Mouse (Mus musculus): ENCODE results near the gene Atp7b. TPM values are rescaled to one million over a fixed set of nuclear protein-coding genes. Genes with fewer than 3 reads are reported as not detected.

The Atp7b gene
- total and polyA plus RNA-seq, 2 experiments from 2014 or later = 2.4 to 6.3 TPM

DNA sequence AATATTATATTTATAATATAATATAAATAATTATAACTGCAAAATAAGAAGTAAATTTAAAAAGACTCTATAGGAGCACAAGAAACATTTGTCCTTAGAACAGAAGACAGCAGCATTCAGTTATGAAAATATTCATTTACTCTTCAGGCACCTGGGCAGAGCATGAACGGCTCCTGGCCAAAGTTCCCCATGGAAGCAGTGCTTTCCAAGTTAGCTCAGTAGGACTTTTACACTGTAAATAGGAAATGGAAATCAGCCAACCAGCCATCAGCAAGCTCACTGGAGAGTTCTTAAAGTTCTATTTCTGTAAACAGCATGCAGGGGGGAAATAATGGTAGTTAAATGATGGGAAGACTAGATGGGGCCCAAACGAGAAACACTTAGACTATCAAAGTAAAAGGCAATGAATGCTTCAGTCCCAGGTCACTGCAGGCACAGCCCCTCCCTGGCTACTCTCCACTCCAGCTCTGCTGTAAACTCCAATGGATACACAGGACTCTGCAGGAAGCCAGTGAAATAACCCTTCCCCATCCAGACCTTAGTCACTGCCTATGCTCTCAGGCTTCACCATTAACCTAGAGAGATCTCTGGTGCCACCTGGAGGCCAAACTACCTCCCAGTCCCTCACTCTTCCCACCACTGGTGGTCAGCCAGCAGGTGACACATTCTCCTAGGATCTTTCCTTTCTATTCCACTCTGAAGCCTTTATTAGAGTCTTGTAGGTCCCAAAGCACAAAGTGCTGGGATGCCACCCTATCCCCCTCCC, 12.2 kb downstream of the Atp7b start:
- Histone ChIP-seq H3K9ac (replicated peaks; ENCODE audit: low read length) (no peak overlapping the region), H3K9me3 (ENCODE audit: low read length) (no peaks in the 10 kb centered on the region), H3K27ac (no peak overlapping the region), H3K4me3 (ENCODE audit: low read length) (no peak overlapping the region), H3K4me1 (ENCODE audit: insufficient read depth, low read length) (no peaks in the 10 kb centered on the region), H3K36me3 (ENCODE audit: insufficient read depth, low read length) (no peaks in the 10 kb centered on the region), H3K4me2 (ENCODE audit: low read depth, low read length) (no peak overlapping the region), H3K27me3 (ENCODE audit: insufficient read depth, low read length) (no peaks in the 10 kb centered on the region)
- TF ChIP-seq CTCF (IDR thresholded peaks at IDR 0.05; ENCODE audit: low read depth) = peak; percentile 71
- ATAC-seq = peak; percentile 84
- peak; percentile 67 for DNase-seq (ENCODE audit: low spot score)
- WGBS = 43% methylated on average over 2 of the region's 2 CpGs

DNA sequence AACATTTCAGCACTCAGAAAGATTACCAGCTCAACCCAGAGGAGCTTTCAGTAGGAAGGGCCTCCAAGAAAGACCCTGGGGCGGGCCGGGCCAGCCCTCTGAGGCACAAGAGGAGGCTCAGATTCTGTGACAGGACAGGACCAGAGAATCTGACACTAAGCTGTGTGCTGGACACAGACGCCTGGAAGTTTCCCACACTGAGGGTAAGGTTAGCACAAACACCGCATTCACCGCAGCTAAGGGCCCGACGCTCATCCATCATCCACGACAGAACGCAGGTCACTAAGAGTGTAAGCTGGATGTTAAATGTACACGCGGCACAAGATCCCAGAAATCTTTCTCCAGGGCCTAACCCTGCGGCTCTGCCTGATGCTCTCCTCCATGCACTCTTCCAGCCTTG, 16.4 kb downstream of the Atp7b start:
- no peak for DNase-seq (ENCODE audit: low spot score)
- Histone ChIP-seq H3K4me1 (ENCODE audit: insufficient read depth, low read length) (no peaks in the 10 kb centered on the region; the same call in 1 of the 2 replicates), H3K27ac (no peak overlapping the region), H3K27me3 (ENCODE audit: insufficient read depth, low read length) (no peaks in the 10 kb centered on the region), H3K4me2 (ENCODE audit: low read depth, low read length) (no peak overlapping the region), H3K36me3 (ENCODE audit: insufficient read depth, low read length) (no peaks in the 10 kb centered on the region), H3K9ac (replicated peaks; ENCODE audit: low read length) (no peak overlapping the region), H3K9me3 (ENCODE audit: low read length) (no peaks in the 10 kb centered on the region), H3K4me3 (ENCODE audit: low read length) (no peak overlapping the region)
- 58% methylated on average over 12 of the region's 12 CpGs for WGBS
- TF ChIP-seq CTCF (IDR thresholded peaks at IDR 0.05; ENCODE audit: low read depth) = no peak
- ATAC-seq = no peak

DNA sequence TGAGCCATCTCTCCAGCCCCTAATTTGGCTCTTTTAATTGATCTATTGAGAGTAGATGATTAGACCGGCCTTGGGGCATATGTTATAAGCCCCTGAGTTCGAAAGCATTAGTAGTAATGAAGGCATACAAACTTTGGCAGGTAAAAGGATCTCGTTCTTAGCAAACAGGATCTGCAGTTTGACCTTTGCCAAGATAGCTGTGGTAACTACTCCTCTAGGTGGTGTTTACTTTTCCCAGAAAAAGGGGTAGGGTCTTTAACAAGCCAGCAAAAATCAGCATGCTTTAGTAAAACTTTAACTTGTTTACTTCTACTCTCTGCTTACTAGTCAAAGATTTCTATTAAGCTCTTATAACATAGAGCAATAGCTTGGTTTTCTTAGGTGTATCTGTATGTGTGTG, 17.6 kb downstream of the Atp7b start:
- Histone ChIP-seq H3K4me1 (ENCODE audit: insufficient read depth, low read length) (no peaks in the 10 kb centered on the region; the same call in 1 of the 2 replicates), H3K9ac (replicated peaks; ENCODE audit: low read length) (no peak overlapping the region), H3K4me2 (ENCODE audit: low read depth, low read length) (no peak overlapping the region), H3K36me3 (ENCODE audit: insufficient read depth, low read length) (no peaks in the 10 kb centered on the region), H3K9me3 (ENCODE audit: low read length) (no peaks in the 10 kb centered on the region), H3K4me3 (ENCODE audit: low read length) (no peak overlapping the region), H3K27ac (no peak overlapping the region), H3K27me3 (ENCODE audit: insufficient read depth, low read length) (no peaks in the 10 kb centered on the region)
- no peak for DNase-seq (ENCODE audit: low spot score)
- WGBS = 90% methylated on average over 3 of the region's 3 CpGs
- no peak for TF ChIP-seq CTCF (IDR thresholded peaks at IDR 0.05; ENCODE audit: low read depth)
- no peak for ATAC-seq

GRCm38 (mm10) chr8:22040153-22040509, 20.0 kb downstream of the Atp7b start:
- 30% methylated on average over 6 of the region's 6 CpGs for WGBS
- Histone ChIP-seq H3K27ac (peak overlapping the region; percentile 72; the same call in 1 of the 2 replicates), H3K9me3 (ENCODE audit: low read length) (no peaks in the 10 kb centered on the region), H3K36me3 (ENCODE audit: insufficient read depth, low read length) (no peaks in the 10 kb centered on the region), H3K9ac (replicated peaks; ENCODE audit: low read length) (no peak overlapping the region), H3K4me3 (ENCODE audit: low read length) (no peak overlapping the region), H3K27me3 (ENCODE audit: insufficient read depth, low read length) (no peaks in the 10 kb centered on the region), H3K4me1 (ENCODE audit: insufficient read depth, low read length) (no peaks in the 10 kb centered on the region; the same call in 1 of the 2 replicates), H3K4me2 (ENCODE audit: low read depth, low read length) (no peak overlapping the region)
- ATAC-seq (peak; percentile 63), DNase-seq (ENCODE audit: low spot score) (peak; percentile 32)
- TF ChIP-seq CTCF (IDR thresholded peaks at IDR 0.05; ENCODE audit: low read depth) = no peak

DNA sequence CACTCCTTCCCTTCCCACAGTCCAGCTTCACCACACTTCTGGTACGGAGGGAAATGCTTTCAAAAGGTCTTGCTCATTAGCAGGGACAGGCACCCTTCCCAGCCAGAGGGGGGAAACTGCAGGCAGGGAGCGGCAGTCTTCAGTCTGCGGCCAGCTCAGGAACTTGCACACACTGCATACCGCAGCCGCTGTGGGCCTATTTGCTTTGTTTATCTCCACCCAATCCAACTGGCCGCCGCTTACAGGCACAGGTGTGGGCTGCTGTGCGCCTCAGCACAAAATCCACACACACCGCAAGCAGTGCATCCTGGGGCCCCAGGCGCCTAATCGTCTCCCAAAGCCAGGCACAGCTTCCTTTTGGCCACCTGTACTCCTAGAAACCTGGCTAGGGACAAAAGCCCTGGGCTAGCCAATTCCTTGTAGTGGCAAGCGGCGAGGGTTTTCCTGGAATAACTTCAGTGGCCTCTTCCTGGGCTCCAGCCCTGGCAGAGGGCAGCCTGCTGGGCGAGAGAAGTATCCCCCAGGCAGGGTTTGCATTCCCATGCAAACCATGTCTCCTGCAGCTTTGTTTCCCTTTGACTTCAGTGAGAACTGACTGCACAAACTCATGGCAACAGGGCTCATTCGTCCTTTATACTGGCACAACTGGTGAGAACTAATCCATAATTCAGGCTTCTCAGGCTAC, 20.5 kb downstream of the Atp7b start:
- TF ChIP-seq CTCF (IDR thresholded peaks at IDR 0.05; ENCODE audit: low read depth) = no peak
- Histone ChIP-seq H3K9ac (replicated peaks; ENCODE audit: low read length) (0 out of 2 replicates have a peak overlapping the region, but pooled peaks have one; percentile 9), H3K4me2 (ENCODE audit: low read depth, low read length) (peak overlapping the region; percentile 40), H3K27ac (peak overlapping the region; percentile 72), H3K4me3 (ENCODE audit: low read length) (peak overlapping the region; percentile 13), H3K27me3 (ENCODE audit: insufficient read depth, low read length) (no peaks in the 10 kb centered on the region), H3K4me1 (ENCODE audit: insufficient read depth, low read length) (no peaks in the 10 kb centered on the region; the same call in 1 of the 2 replicates), H3K36me3 (ENCODE audit: insufficient read depth, low read length) (no peaks in the 10 kb centered on the region), H3K9me3 (ENCODE audit: low read length) (no peaks in the 10 kb centered on the region)
- DNase-seq (ENCODE audit: low spot score) = peak; percentile 56
- 14% methylated on average over 15 of the region's 15 CpGs for WGBS
- peak; percentile 80 for ATAC-seq

DNA sequence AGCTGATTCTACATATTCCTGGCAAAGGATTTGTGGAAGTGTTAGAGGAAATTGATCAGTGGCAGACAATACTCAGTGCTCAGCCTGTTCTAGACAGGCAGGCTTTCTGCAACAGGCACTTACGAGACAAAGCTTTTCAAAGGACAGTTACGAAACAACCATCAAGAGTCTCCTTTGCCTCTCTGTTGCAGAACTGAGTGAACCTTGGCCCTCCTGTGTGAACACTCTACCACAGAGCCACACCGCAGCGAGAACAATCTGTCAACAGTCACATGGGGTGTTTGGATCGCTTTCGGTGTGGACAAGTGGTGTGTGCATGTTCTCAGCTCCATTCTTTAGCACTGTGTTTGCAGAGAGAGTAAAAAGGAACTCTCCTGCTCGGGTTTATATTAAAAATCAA, 23.1 kb downstream of the Atp7b start:
- ATAC-seq (no peak), DNase-seq (ENCODE audit: low spot score) (no peak)
- Histone ChIP-seq H3K4me1 (ENCODE audit: insufficient read depth, low read length) (no peaks in the 10 kb centered on the region; the same call in 1 of the 2 replicates), H3K9ac (replicated peaks; ENCODE audit: low read length) (no peak overlapping the region), H3K27ac (no peak overlapping the region), H3K36me3 (ENCODE audit: insufficient read depth, low read length) (no peaks in the 10 kb centered on the region), H3K4me2 (ENCODE audit: low read depth, low read length) (no peak overlapping the region), H3K9me3 (ENCODE audit: low read length) (no peaks in the 10 kb centered on the region), H3K4me3 (ENCODE audit: low read length) (no peak overlapping the region), H3K27me3 (ENCODE audit: insufficient read depth, low read length) (no peaks in the 10 kb centered on the region)
- TF ChIP-seq CTCF (IDR thresholded peaks at IDR 0.05; ENCODE audit: low read depth) = no peak
- 66% methylated on average over 7 of the region's 7 CpGs for WGBS
